Mouse (Mus musculus) cerebellum, adult 2 months (tissue): ENCODE measurements at regions not wholly inside any gene's neighbourhood (a gene's known extent, or its start where the extent isn't known, plus 50 kb on each side); places are given as distances from the start of the nearest gene placed in this dataset.

ENCODE experiments used
- CTCF ChIP-seq: fragments of 200-500 bp; IDR thresholded peaks from 2 replicates; pipeline ENCODE4 v1.5.1; 2011; ENCODE audit warnings: low read depth, mild to moderate bottlenecking, control low read depth, low read length, moderate library complexity, borderline replicate concordance; ENCODE audit not compliant: insufficient read depth
- POLR2A ChIP-seq: fragments of 200-500 bp; IDR thresholded peaks from 2 replicates; pipeline ENCODE4 v1.6.1; 2011; ENCODE audit warnings: low read length, control low read depth, borderline replicate concordance; ENCODE audit not compliant: insufficient read depth

GRCm38 (mm10) chr10:19149196-19149869, 133.9 kb upstream of the Tnfaip3 start:
- TF ChIP-seq POLR2A (no peak), CTCF (no peak)
